Mouse (Mus musculus): ENCODE data around the gene Mtif3.

DNA sequence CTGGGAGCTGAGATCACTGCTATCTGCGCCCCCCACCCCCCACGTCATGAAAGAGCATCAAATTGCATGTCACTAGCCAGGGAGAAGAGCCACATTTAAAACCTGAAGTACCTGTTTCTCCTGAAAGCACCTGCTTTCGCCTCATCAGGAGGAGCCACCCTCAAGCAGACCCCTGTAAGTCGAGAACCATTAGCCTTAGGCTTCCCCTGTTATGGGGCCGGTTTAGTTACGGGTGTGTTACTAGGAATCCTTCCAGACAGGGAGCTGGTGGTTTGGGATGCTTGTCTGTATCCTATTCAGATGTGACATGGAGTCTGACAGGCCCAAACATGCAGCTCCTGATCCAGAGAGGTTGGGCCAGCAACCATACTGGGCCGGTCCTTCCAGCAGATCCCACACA lies 50.2 kb downstream of the Mtif3 start:
- no peak for TF ChIP-seq MAX (IDR thresholded peaks at IDR 0.05)
- TF ChIP-seq CTCF (IDR thresholded peaks at IDR 0.05; ENCODE audit: control insufficient read depth, insufficient read depth, insufficient read length), result no peak
- TF ChIP-seq MYOG (IDR thresholded peaks at IDR 0.05; ENCODE audit: control insufficient read depth, extremely low read depth, insufficient read length), result no peak
- no peak for TF ChIP-seq CEBPB (IDR thresholded peaks at IDR 0.05; ENCODE audit: low read depth)

Measured in C2C12 (cell line).